8 mouse cellular contexts compared by ENCODE assay signal in genomic region chr15:80671295-80672252, GRCm38 (mm10). TPM values are rescaled to one million over a fixed set of nuclear protein-coding genes. Genes with fewer than 3 reads are reported as not detected.
DNase-seq lines count a peak whose midpoint lies in the region; ATAC-seq and TF ChIP-seq lines count a peak whose summit lies in the region.

Gene Fam83f, plus strand, starts transcription at chr15:80671847.

- intact Hi-C loops in gastrocnemius, adult 2 months (cut with DNase I) = no loop called here
- intact Hi-C loops in left cerebral cortex, postnatal 36 days (cut with DNase I) = no loop called here

- peak within 1 kb of the TSS; percentile 74 for H3K4me2 ChIP-seq in hindbrain, embryonic 15.5 days
- peak within 1 kb of the TSS; percentile 69 for H3K4me2 ChIP-seq in midbrain, embryonic 16.5 days (ENCODE audit: low read length)

- peak within 1 kb of the TSS; percentile 63 for H3K4me3 ChIP-seq in gastrocnemius, adult 2 months
- H3K4me3 ChIP-seq in hindbrain, embryonic 15.5 days = peak within 1 kb of the TSS; percentile 38
- H3K4me3 ChIP-seq in liver, adult 2 months (ENCODE audit: insufficient read depth, low read depth, low read length) = peak within 1 kb of the TSS; percentile 62; the same call in 1 of the 2 replicates
- peak within 1 kb of the TSS; percentile 36 for H3K4me3 ChIP-seq in midbrain, embryonic 16.5 days (ENCODE audit: low read depth, low read length)

- TF ChIP-seq POLR2A in liver, adult 2 months (IDR thresholded peaks at IDR 0.05; ENCODE audit: extremely low read depth, insufficient read depth, low read length) = no peak

- TF ChIP-seq CTCF in gastrocnemius, adult 2 months (IDR thresholded peaks at IDR 0.05) = no peak
- no peak for TF ChIP-seq CTCF in liver, adult 2 months (IDR thresholded peaks at IDR 0.05; ENCODE audit: low read depth, low read length)

- H3K9ac ChIP-seq in hindbrain, embryonic 15.5 days = peak within 1 kb of the TSS; percentile 16; the same call in 1 of the 2 replicates
- peak within 1 kb of the TSS; percentile 44 for H3K9ac ChIP-seq in liver, adult 2 months (ENCODE audit: low read depth, low read length)
- H3K9ac ChIP-seq in midbrain, embryonic 16.5 days (ENCODE audit: low read depth, low read length) = peak within 1 kb of the TSS; percentile 63

- ATAC-seq in hindbrain, embryonic 15.5 days (ENCODE audit: low FRiP score, low read depth) = peak; percentile 30; the same call in 1 of the 2 replicates
- peak; percentile 60; the same call in 1 of the 2 replicates for ATAC-seq in midbrain, embryonic 16.5 days

- no peaks in the 10 kb centered on the region for H3K79me2 ChIP-seq in liver, adult 2 months (ENCODE audit: control insufficient read depth, insufficient read depth, low read length)

- peaks cover 25% of the 10 kb centered on the region for H3K27me3 ChIP-seq in hindbrain, embryonic 15.5 days
- H3K27me3 ChIP-seq in liver, adult 2 months (ENCODE audit: control insufficient read depth, insufficient read depth, low read length) = no peaks in the 10 kb centered on the region; the same call in 1 of the 2 replicates
- peaks cover 14% of the 10 kb centered on the region for H3K27me3 ChIP-seq in midbrain, embryonic 16.5 days (ENCODE audit: control insufficient read depth, insufficient read depth, low read depth, low read length)

- 5% methylated on average over 84 of the region's 85 CpGs for WGBS in hindbrain, embryonic 15.5 days
- 7% methylated on average over 85 of the region's 85 CpGs for WGBS in liver, adult 2 months
- 6% methylated on average over 79 of the region's 85 CpGs for WGBS in midbrain, embryonic 16.5 days

- peak within 1 kb of the TSS; percentile 57 for H3K27ac ChIP-seq in gastrocnemius, adult 2 months
- H3K27ac ChIP-seq in hindbrain, embryonic 15.5 days (replicated peaks) = no peak within 1 kb of the TSS
- no peak within 1 kb of the TSS for H3K27ac ChIP-seq in liver, adult 2 months (replicated peaks; ENCODE audit: insufficient read depth, low read depth, low read length)
- peak within 1 kb of the TSS; percentile 30; the same call in 1 of the 2 replicates for H3K27ac ChIP-seq in midbrain, embryonic 16.5 days (ENCODE audit: low read length)

- no peaks in the 10 kb centered on the region for H3K9me3 ChIP-seq in hindbrain, embryonic 15.5 days
- no peaks in the 10 kb centered on the region for H3K9me3 ChIP-seq in midbrain, embryonic 16.5 days (replicated peaks; ENCODE audit: control insufficient read depth, low read length, poor library complexity, severe bottlenecking)

- H3K4me1 ChIP-seq in hindbrain, embryonic 15.5 days (replicated peaks) = peaks cover 10% of the 10 kb centered on the region
- H3K4me1 ChIP-seq in liver, adult 2 months (ENCODE audit: control insufficient read depth, insufficient read depth, low read length) = peaks cover 10% of the 10 kb centered on the region
- H3K4me1 ChIP-seq in midbrain, embryonic 16.5 days (ENCODE audit: control insufficient read depth, insufficient read depth, low read length) = peaks cover 10% of the 10 kb centered on the region

- peak; percentile 14 for DNase-seq in cerebellum, adult 9-11 months
- no peak for DNase-seq in cerebellum, postnatal 14 days
- DNase-seq in gastrocnemius, adult 2 months = peak; percentile 59
- DNase-seq in liver, adult 2 months (ENCODE audit: extremely low read depth, low read depth, low spot score) = peak; percentile 26
- peak; percentile 74 for DNase-seq in testis, postnatal 14 days (ENCODE audit: low spot score)
- no peak for DNase-seq in left cerebral cortex, postnatal 36 days (ENCODE audit: low spot score in 2 of 2)

- H3K36me3 ChIP-seq in hindbrain, embryonic 15.5 days = no peaks in the 10 kb centered on the region
- no peaks in the 10 kb centered on the region for H3K36me3 ChIP-seq in liver, adult 2 months (ENCODE audit: control insufficient read depth, insufficient read depth, low read length)
- H3K36me3 ChIP-seq in midbrain, embryonic 16.5 days (ENCODE audit: control insufficient read depth, insufficient read depth, low read length) = no peaks in the 10 kb centered on the region

RNA-seq across cellular contexts. Expression of gene Fam83f, which starts in this region (rescaled TPM):
- under 1 TPM in 1 of 2 experiments, not detected in 1; 0.10 TPM for total RNA-seq in gastrocnemius, adult 2 months (2021)
- polyA plus RNA-seq in hindbrain, embryonic 15.5 days (2015; fragmentation: Nextera tagmentation; extraction: Ambion mirVana) = 0.09 and 0.35 TPM in 2 replicates
- total RNA-seq in liver, adult 2 months (2014; rRNA removed) = 0.28 and 0.67 TPM in 2 replicates
- 1.0 and 1.6 TPM in 2 replicates for polyA plus RNA-seq in liver, adult 2 months (2012; rRNA removed)
- 0.34 and 0.39 TPM in 2 replicates for polyA plus RNA-seq in midbrain, embryonic 16.5 days (2015; fragmentation: Nextera tagmentation; extraction: Ambion mirVana)
- total RNA-seq in left cerebral cortex, postnatal 36 days (2021) = under 1 TPM; 0.39 TPM

Comparison
In these comparisons a context has a peak if more than half of its experiments do, and no peak if none do; other contexts are left out.
1. DNase-seq: peak in cerebellum, adult 9-11 months (single experiment), liver, adult 2 months (single experiment) and testis, postnatal 14 days (single experiment); none in cerebellum, postnatal 14 days (0 of 2) and left cerebral cortex, postnatal 36 days (0 of 2).
2. Peak in DNase-seq, H3K4me3 ChIP-seq and H3K27ac ChIP-seq in gastrocnemius, adult 2 months; RNA of the gene not detected or under 1 TPM.
3. Peak in ATAC-seq, H3K4me3 ChIP-seq, H3K9ac ChIP-seq and H3K4me2 ChIP-seq in hindbrain, embryonic 15.5 days; RNA of the gene not detected or under 1 TPM.
4. Peak in ATAC-seq, H3K4me3 ChIP-seq, H3K27ac ChIP-seq, H3K9ac ChIP-seq and H3K4me2 ChIP-seq in midbrain, embryonic 16.5 days; RNA of the gene not detected or under 1 TPM.
5. Peak in every context shown above with its lines, with median percentiles within 50 percentile points of each other: H3K4me3 ChIP-seq and H3K9ac ChIP-seq.